Mouse (Mus musculus) megakaryocyte, adult 5-6 weeks (primary cell): ENCODE data around the gene Olfr798. TPM values are rescaled to one million over a fixed set of nuclear protein-coding genes. Genes with fewer than 3 reads are reported as not detected.

Experiments
- ATAC-seq: 2 replicates; pipeline ENCODE4 v1.8.0; 2016; ENCODE audit warnings: mild to moderate bottlenecking, inconsistent platforms; ENCODE audit not compliant: poor library complexity, severe bottlenecking
- total RNA-seq, 2 experiments: library from RNA; stranded (forward) in 1 of 2; stranded (reverse) in 1 of 2; fragments of 153-499, 151-499 nt in 1 of 2; fragments of 221-1000, 200-1000 nt in 1 of 2; gene quantifications; 2 replicates each; pipeline versions ENCODE4 v1.2.3 to v1.2.4; 2015 to 2017

The Olfr798 gene
- total RNA-seq (2015) (not detected in 2 replicates), total RNA-seq (2017) (not detected in 2 replicates)

GRCm38 (mm10) chr10:129627834-129628233 is at the start of gene Olfr798:
Gene Olfr798 (minus strand): TSS chr10:129627934.
- ATAC-seq: no peak

GRCm38 (mm10) chr10:129673765-129674164 is 46.0 kb upstream of the Olfr798 start, which contains the start of gene Olfr801:
Gene Olfr801 (minus strand): TSS chr10:129673865.
- no peak for ATAC-seq

- ATAC-seq: no peak
Observed at GRCm38 (mm10) chr10:129657394-129657793, 29.7 kb upstream of the Olfr798 start, which contains the start of gene Olfr800. Gene Olfr800 (plus strand): TSS chr10:129657694.

- ATAC-seq: no peak
Observed at GRCm38 (mm10) chr10:129651763-129652162, 24.0 kb upstream of the Olfr798 start.

- no peak for ATAC-seq
Observed at GRCm38 (mm10) chr10:129637184-129637583, 9.4 kb upstream of the Olfr798 start, which contains the start of gene Olfr799. Gene Olfr799 (plus strand): TSS chr10:129637484.

GRCm38 (mm10) chr10:129623251-129623650 is 4.5 kb downstream of the Olfr798 start:
- no peak for ATAC-seq

- ATAC-seq: no peak
Observed at GRCm38 (mm10) chr10:129621724-129622123, 6.0 kb downstream of the Olfr798 start.

GRCm38 (mm10) chr10:129612470-129612869 is 15.3 kb downstream of the Olfr798 start, which contains the start of gene Olfr796:
Gene Olfr796 (minus strand): TSS chr10:129612570.
- no peak for ATAC-seq

- ATAC-seq: no peak
Observed at GRCm38 (mm10) chr10:129577066-129577465, 50.7 kb downstream of the Olfr798 start.

Other genes with a start within 250 kb of the Olfr798 start
- 0.11 and 0.14 TPM in 2 replicates for gene Olfr784, start 243.9 kb downstream of the Olfr798 start, total RNA-seq (2015)
- gene Olfr784, start 243.9 kb downstream of the Olfr798 start, total RNA-seq (2017): 0.15 and 0.16 TPM in 2 replicates
- gene Olfr785, start 222.5 kb downstream of the Olfr798 start, total RNA-seq (2015): not detected in 2 replicates
- not detected in 2 replicates for gene Olfr785, start 222.5 kb downstream of the Olfr798 start, total RNA-seq (2017)
- gene Olfr786, start 200.6 kb downstream of the Olfr798 start, total RNA-seq (2015): not detected in 2 replicates
- gene Olfr786, start 200.6 kb downstream of the Olfr798 start, total RNA-seq (2017): not detected in 2 replicates
- gene Olfr787, start 166.1 kb downstream of the Olfr798 start, total RNA-seq (2015): not detected in 2 replicates
- gene Olfr787, start 166.1 kb downstream of the Olfr798 start, total RNA-seq (2017): not detected in 2 replicates
- gene Olfr788, start 156.9 kb downstream of the Olfr798 start, total RNA-seq (2015): not detected in 2 replicates
- gene Olfr788, start 156.9 kb downstream of the Olfr798 start, total RNA-seq (2017): not detected in 2 replicates
- gene Olfr789, start 143.2 kb downstream of the Olfr798 start, total RNA-seq (2015): not detected in 2 replicates
- gene Olfr789, start 143.2 kb downstream of the Olfr798 start, total RNA-seq (2017): not detected in 2 replicates
- gene Olfr790, start 129.4 kb downstream of the Olfr798 start, total RNA-seq (2015): not detected in 2 replicates
- gene Olfr790, start 129.4 kb downstream of the Olfr798 start, total RNA-seq (2017): not detected in 2 replicates
- gene Olfr791, start 106.1 kb downstream of the Olfr798 start, total RNA-seq (2015): not detected in 2 replicates
- not detected in 2 replicates for gene Olfr791, start 106.1 kb downstream of the Olfr798 start, total RNA-seq (2017)
- not detected in 2 replicates for gene Olfr792, start 88.8 kb downstream of the Olfr798 start, total RNA-seq (2015)
- gene Olfr792, start 88.8 kb downstream of the Olfr798 start, total RNA-seq (2017): not detected in 2 replicates
- not detected in 2 replicates for gene Olfr794, start 60.3 kb downstream of the Olfr798 start, total RNA-seq (2015)
- not detected in 2 replicates for gene Olfr794, start 60.3 kb downstream of the Olfr798 start, total RNA-seq (2017)
- not detected in 2 replicates for gene Olfr796, start 15.4 kb downstream of the Olfr798 start, total RNA-seq (2015)
- not detected in 2 replicates for gene Olfr796, start 15.4 kb downstream of the Olfr798 start, total RNA-seq (2017)
- gene Olfr799, start 9.6 kb upstream of the Olfr798 start, total RNA-seq (2015): not detected in 2 replicates
- gene Olfr799, start 9.6 kb upstream of the Olfr798 start, total RNA-seq (2017): not detected in 2 replicates
- gene Olfr800, start 29.8 kb upstream of the Olfr798 start, total RNA-seq (2015): not detected in 2 replicates
- not detected in 2 replicates for gene Olfr800, start 29.8 kb upstream of the Olfr798 start, total RNA-seq (2017)
- not detected in 2 replicates for gene Olfr801, start 45.9 kb upstream of the Olfr798 start, total RNA-seq (2015)
- not detected in 2 replicates for gene Olfr801, start 45.9 kb upstream of the Olfr798 start, total RNA-seq (2017)
- not detected in 2 replicates for gene Olfr802, start 60.2 kb upstream of the Olfr798 start, total RNA-seq (2015)
- gene Olfr802, start 60.2 kb upstream of the Olfr798 start, total RNA-seq (2017): not detected in 2 replicates
- not detected in 2 replicates for gene Olfr803, start 66.4 kb upstream of the Olfr798 start, total RNA-seq (2015)
- not detected in 2 replicates for gene Olfr803, start 66.4 kb upstream of the Olfr798 start, total RNA-seq (2017)
- not detected in 2 replicates for gene Olfr804, start 75.3 kb upstream of the Olfr798 start, total RNA-seq (2015)
- gene Olfr804, start 75.3 kb upstream of the Olfr798 start, total RNA-seq (2017): not detected in 2 replicates
- gene Olfr805, start 101.4 kb upstream of the Olfr798 start, total RNA-seq (2015): not detected in 2 replicates
- gene Olfr805, start 101.4 kb upstream of the Olfr798 start, total RNA-seq (2017): not detected in 2 replicates
- gene Olfr806, start 114.0 kb upstream of the Olfr798 start, total RNA-seq (2015): not detected in 2 replicates
- gene Olfr806, start 114.0 kb upstream of the Olfr798 start, total RNA-seq (2017): not detected in 2 replicates
- gene Olfr807, start 129.9 kb upstream of the Olfr798 start, total RNA-seq (2015): not detected in 2 replicates
- gene Olfr807, start 129.9 kb upstream of the Olfr798 start, total RNA-seq (2017): not detected in 2 replicates
- gene Olfr808, start 137.5 kb upstream of the Olfr798 start, total RNA-seq (2015): not detected in 2 replicates
- gene Olfr808, start 137.5 kb upstream of the Olfr798 start, total RNA-seq (2017): not detected in 2 replicates
- gene Olfr809, start 146.7 kb upstream of the Olfr798 start, total RNA-seq (2015): not detected in 2 replicates
- gene Olfr809, start 146.7 kb upstream of the Olfr798 start, total RNA-seq (2017): not detected in 2 replicates
- not detected in 2 replicates for gene Olfr810, start 167.0 kb upstream of the Olfr798 start, total RNA-seq (2015)
- gene Olfr810, start 167.0 kb upstream of the Olfr798 start, total RNA-seq (2017): not detected in 2 replicates
- not detected in 2 replicates for gene Olfr811, start 176.5 kb upstream of the Olfr798 start, total RNA-seq (2015)
- not detected in 2 replicates for gene Olfr811, start 176.5 kb upstream of the Olfr798 start, total RNA-seq (2017)
- not detected in 2 replicates for gene Olfr812, start 218.2 kb upstream of the Olfr798 start, total RNA-seq (2015)
- not detected in 2 replicates for gene Olfr812, start 218.2 kb upstream of the Olfr798 start, total RNA-seq (2017)
- not detected in 2 replicates for gene Olfr813, start 227.4 kb upstream of the Olfr798 start, total RNA-seq (2015)
- gene Olfr813, start 227.4 kb upstream of the Olfr798 start, total RNA-seq (2017): not detected in 2 replicates